Mouse (Mus musculus): ENCODE measurements around the gene H2-Eb1. TPM values are rescaled to one million over a fixed set of nuclear protein-coding genes. Genes with fewer than 3 reads are reported as not detected.

The H2-Eb1 gene
- total and polyA plus RNA-seq, 3 experiments = not detected

GRCm38 (mm10) chr17:34286501-34286900 is 19.2 kb upstream of the H2-Eb1 start:
- H3K4me3 ChIP-seq (ENCODE audit: low read depth, low read length) = no peak overlapping the region
- H3K9me3 ChIP-seq (replicated peaks) = no peaks in the 10 kb centered on the region
- no peaks in the 10 kb centered on the region for H3K36me3 ChIP-seq (replicated peaks)
- H3K27me3 ChIP-seq (ENCODE audit: insufficient read depth, low read length) = peaks cover 14% of the 10 kb centered on the region
- H3K4me1 ChIP-seq (ENCODE audit: insufficient read depth, low read depth, low read length) = no peaks in the 10 kb centered on the region
- no peak for DNase-seq (ENCODE audit: low spot score)
- no peak for TF ChIP-seq CTCF (IDR thresholded peaks at IDR 0.05; ENCODE audit: low read depth, low read length)
- no peak for TF ChIP-seq GATA1 (IDR thresholded peaks at IDR 0.05; ENCODE audit: borderline replicate concordance, low read length)
- TF ChIP-seq TAL1 (conservative IDR thresholded peaks at IDR 0.05; ENCODE audit: low read depth, low read length) = no peak
- TF ChIP-seq GATA2 (IDR thresholded peaks at IDR 0.05; ENCODE audit: borderline replicate concordance, low read depth, low read length) = no peak
- TF ChIP-seq POLR2AphosphoS5 (IDR thresholded peaks at IDR 0.05; ENCODE audit: insufficient replicate concordance, low read depth, low read length) = no peak
- no peak for ATAC-seq (ENCODE audit: extremely low read depth, insufficient number of reproducible peaks, low FRiP score, poor library complexity, severe bottlenecking)

- no peak for TF ChIP-seq GATA1 (IDR thresholded peaks at IDR 0.05; ENCODE audit: borderline replicate concordance, low read length)
- no peak for TF ChIP-seq CTCF (IDR thresholded peaks at IDR 0.05; ENCODE audit: low read depth, low read length)
- no peak for TF ChIP-seq POLR2AphosphoS5 (IDR thresholded peaks at IDR 0.05; ENCODE audit: insufficient replicate concordance, low read depth, low read length)
- no peak for TF ChIP-seq TAL1 (conservative IDR thresholded peaks at IDR 0.05; ENCODE audit: low read depth, low read length)
- no peak for TF ChIP-seq GATA2 (IDR thresholded peaks at IDR 0.05; ENCODE audit: borderline replicate concordance, low read depth, low read length)
- peaks cover 14% of the 10 kb centered on the region for H3K27me3 ChIP-seq (ENCODE audit: insufficient read depth, low read length)
- no peak overlapping the region for H3K4me3 ChIP-seq (ENCODE audit: low read depth, low read length)
- no peaks in the 10 kb centered on the region for H3K36me3 ChIP-seq (replicated peaks)
- H3K4me1 ChIP-seq (ENCODE audit: insufficient read depth, low read depth, low read length) = no peaks in the 10 kb centered on the region
- no peaks in the 10 kb centered on the region for H3K9me3 ChIP-seq (replicated peaks)
- no peak for ATAC-seq (ENCODE audit: extremely low read depth, insufficient number of reproducible peaks, low FRiP score, poor library complexity, severe bottlenecking)
- DNase-seq (ENCODE audit: low spot score) = no peak
Measured at GRCm38 (mm10) chr17:34286999-34287398, 18.7 kb upstream of the H2-Eb1 start.

GRCm38 (mm10) chr17:34287648-34288047 is 18.0 kb upstream of the H2-Eb1 start, which contains the start of gene H2-Aa:
H2-Aa (minus strand) TSS chr17:34287823.
- Histone ChIP-seq H3K27me3 (ENCODE audit: insufficient read depth, low read length) (peaks cover 14% of the 10 kb centered on the region), H3K36me3 (replicated peaks) (no peaks in the 10 kb centered on the region), H3K4me3 (ENCODE audit: low read depth, low read length) (no peak within 1 kb of the TSS), H3K9me3 (replicated peaks) (no peaks in the 10 kb centered on the region), H3K4me1 (ENCODE audit: insufficient read depth, low read depth, low read length) (no peaks in the 10 kb centered on the region)
- TF ChIP-seq GATA1 (IDR thresholded peaks at IDR 0.05; ENCODE audit: borderline replicate concordance, low read length) = no peak
- no peak for TF ChIP-seq TAL1 (conservative IDR thresholded peaks at IDR 0.05; ENCODE audit: low read depth, low read length)
- no peak for TF ChIP-seq POLR2AphosphoS5 (IDR thresholded peaks at IDR 0.05; ENCODE audit: insufficient replicate concordance, low read depth, low read length)
- TF ChIP-seq GATA2 (IDR thresholded peaks at IDR 0.05; ENCODE audit: borderline replicate concordance, low read depth, low read length) = no peak
- TF ChIP-seq CTCF (IDR thresholded peaks at IDR 0.05; ENCODE audit: low read depth, low read length) = no peak
- ATAC-seq (ENCODE audit: extremely low read depth, insufficient number of reproducible peaks, low FRiP score, poor library complexity, severe bottlenecking) = no peak
- DNase-seq (ENCODE audit: low spot score) = peak; percentile 15

GRCm38 (mm10) chr17:34288131-34288530 is 17.5 kb upstream of the H2-Eb1 start:
- Histone ChIP-seq H3K27me3 (ENCODE audit: insufficient read depth, low read length) (peaks cover 14% of the 10 kb centered on the region), H3K9me3 (replicated peaks) (no peaks in the 10 kb centered on the region), H3K4me1 (ENCODE audit: insufficient read depth, low read depth, low read length) (no peaks in the 10 kb centered on the region), H3K36me3 (replicated peaks) (no peaks in the 10 kb centered on the region), H3K4me3 (ENCODE audit: low read depth, low read length) (no peak overlapping the region)
- DNase-seq (ENCODE audit: low spot score) (no peak), ATAC-seq (ENCODE audit: extremely low read depth, insufficient number of reproducible peaks, low FRiP score, poor library complexity, severe bottlenecking) (no peak)
- TF ChIP-seq GATA1 (IDR thresholded peaks at IDR 0.05; ENCODE audit: borderline replicate concordance, low read length) = no peak
- no peak for TF ChIP-seq CTCF (IDR thresholded peaks at IDR 0.05; ENCODE audit: low read depth, low read length)
- no peak for TF ChIP-seq POLR2AphosphoS5 (IDR thresholded peaks at IDR 0.05; ENCODE audit: insufficient replicate concordance, low read depth, low read length)
- TF ChIP-seq GATA2 (IDR thresholded peaks at IDR 0.05; ENCODE audit: borderline replicate concordance, low read depth, low read length) = no peak
- no peak for TF ChIP-seq TAL1 (conservative IDR thresholded peaks at IDR 0.05; ENCODE audit: low read depth, low read length)

GRCm38 (mm10) chr17:34291609-34292008 is 14.1 kb upstream of the H2-Eb1 start:
- Histone ChIP-seq H3K4me3 (ENCODE audit: low read depth, low read length) (no peak overlapping the region), H3K36me3 (replicated peaks) (no peaks in the 10 kb centered on the region), H3K27me3 (ENCODE audit: insufficient read depth, low read length) (peaks cover 8% of the 10 kb centered on the region; the same call in 1 of the 2 replicates), H3K9me3 (replicated peaks) (no peaks in the 10 kb centered on the region), H3K4me1 (ENCODE audit: insufficient read depth, low read depth, low read length) (no peaks in the 10 kb centered on the region)
- DNase-seq (ENCODE audit: low spot score) = no peak
- no peak for TF ChIP-seq TAL1 (conservative IDR thresholded peaks at IDR 0.05; ENCODE audit: low read depth, low read length)
- TF ChIP-seq POLR2AphosphoS5 (IDR thresholded peaks at IDR 0.05; ENCODE audit: insufficient replicate concordance, low read depth, low read length) = no peak
- no peak for TF ChIP-seq CTCF (IDR thresholded peaks at IDR 0.05; ENCODE audit: low read depth, low read length)
- no peak for TF ChIP-seq GATA1 (IDR thresholded peaks at IDR 0.05; ENCODE audit: borderline replicate concordance, low read length)
- no peak for TF ChIP-seq GATA2 (IDR thresholded peaks at IDR 0.05; ENCODE audit: borderline replicate concordance, low read depth, low read length)
- no peak for ATAC-seq (ENCODE audit: extremely low read depth, insufficient number of reproducible peaks, low FRiP score, poor library complexity, severe bottlenecking)

- H3K36me3 ChIP-seq (replicated peaks) = no peaks in the 10 kb centered on the region
- peaks cover 13% of the 10 kb centered on the region for H3K27me3 ChIP-seq (ENCODE audit: insufficient read depth, low read length)
- no peak for ATAC-seq (ENCODE audit: extremely low read depth, insufficient number of reproducible peaks, low FRiP score, poor library complexity, severe bottlenecking)
- no peaks in the 10 kb centered on the region for H3K9me3 ChIP-seq (replicated peaks)
- no peak for TF ChIP-seq POLR2AphosphoS5 (IDR thresholded peaks at IDR 0.05; ENCODE audit: insufficient replicate concordance, low read depth, low read length)
- no peak for TF ChIP-seq TAL1 (conservative IDR thresholded peaks at IDR 0.05; ENCODE audit: low read depth, low read length)
- TF ChIP-seq GATA2 (IDR thresholded peaks at IDR 0.05; ENCODE audit: borderline replicate concordance, low read depth, low read length) = no peak
- H3K4me1 ChIP-seq (ENCODE audit: insufficient read depth, low read depth, low read length) = no peaks in the 10 kb centered on the region
- DNase-seq (ENCODE audit: low spot score) = no peak
- no peak overlapping the region for H3K4me3 ChIP-seq (ENCODE audit: low read depth, low read length)
Measured at GRCm38 (mm10) chr17:34292570-34292969, 13.1 kb upstream of the H2-Eb1 start.

Measured in G1E (cell line).